Mouse (Mus musculus): ENCODE measurements around the gene Brpf3. TPM values are rescaled to one million over a fixed set of nuclear protein-coding genes. Genes with fewer than 3 reads are reported as not detected.

Brpf3 gene
- total and polyA plus RNA-seq, 3 experiments = 0.40 to 12.1 (median 1.5) TPM

DNA sequence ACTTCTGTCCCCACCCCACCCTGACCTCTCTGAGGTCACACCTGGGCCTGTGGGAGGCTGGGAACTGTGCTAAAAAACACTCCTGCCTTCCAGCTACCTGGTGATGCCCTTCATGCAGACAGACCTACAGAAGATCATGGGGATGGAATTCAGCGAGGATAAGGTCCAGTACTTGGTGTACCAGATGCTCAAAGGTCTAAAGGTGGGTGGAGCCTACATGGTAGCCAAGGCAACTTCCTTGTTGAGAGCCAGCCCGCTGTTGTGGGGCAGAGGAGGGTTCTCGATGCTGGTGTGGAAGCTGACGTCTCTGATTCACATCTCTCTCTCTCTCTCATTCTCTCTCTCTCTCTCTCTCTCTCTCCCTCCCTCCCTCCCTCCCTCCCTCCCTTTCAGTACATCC lies 25.7 kb upstream of the Brpf3 start:
- no peak for TF ChIP-seq E2F4 (IDR thresholded peaks at IDR 0.05; ENCODE audit: insufficient replicate concordance, low read depth, low read length)
- TF ChIP-seq SMC3 (IDR thresholded peaks at IDR 0.05; ENCODE audit: low read depth, low read length) = no peak
- TF ChIP-seq CHD1 (IDR thresholded peaks at IDR 0.05; ENCODE audit: low read depth, low read length) = no peak
- no peak for TF ChIP-seq UBTF (IDR thresholded peaks at IDR 0.05; ENCODE audit: low read depth, low read length)
- no peak for TF ChIP-seq MAFK (IDR thresholded peaks at IDR 0.05; ENCODE audit: insufficient replicate concordance, low read length)
- Histone ChIP-seq H3K79me2 (replicated peaks; ENCODE audit: control insufficient read depth, extremely low read depth, insufficient read depth, poor library complexity, severe bottlenecking) (no peaks in the 10 kb centered on the region), H3K4me1 (ENCODE audit: control insufficient read depth in 1 of 2, insufficient read depth in 2 of 2) (no peaks in the 10 kb centered on the region), H3K36me3 (replicated peaks in 1 of 2; ENCODE audit: control insufficient read depth in 1 of 2, insufficient read depth in 1 of 2, low read length in 1 of 2) (no peaks in the 10 kb centered on the region), H3K27ac (ENCODE audit: insufficient read depth, low read depth) (no peak overlapping the region), H3K9me3 (replicated peaks; ENCODE audit: low read length) (peaks cover 7% of the 10 kb centered on the region), H3K4me3 (replicated peaks in 1 of 3; ENCODE audit: low read depth in 2 of 3, low read length in 2 of 3, poor library complexity in 1 of 3) (no peak overlapping the region), H3K9ac (ENCODE audit: insufficient read depth, low read depth) (no peak overlapping the region), H3K27me3 (replicated peaks) (peaks cover 19% of the 10 kb centered on the region), H3K4me2 (ENCODE audit: insufficient read depth, low read depth, poor library complexity, severe bottlenecking) (no peak overlapping the region)
- no peak for DNase-seq (ENCODE audit: extremely low read depth)
- dilution Hi-C loops (cut with MboI; ENCODE audit: extremely low pct_ligation_motif_present, extremely low pct_unique_long_range_greater_than_20kb, low sequenced_read_pairs) (no loop called here), in situ Hi-C loops (cut with MboI; ENCODE audit: low pct_ligation_motif_present, low pct_unique_long_range_greater_than_20kb, low sequenced_read_pairs) (loop anchor here (10.0 kb wide), 1 partner anchor 100 kb away; no protein-coding TSS in a partner anchor)

DNA sequence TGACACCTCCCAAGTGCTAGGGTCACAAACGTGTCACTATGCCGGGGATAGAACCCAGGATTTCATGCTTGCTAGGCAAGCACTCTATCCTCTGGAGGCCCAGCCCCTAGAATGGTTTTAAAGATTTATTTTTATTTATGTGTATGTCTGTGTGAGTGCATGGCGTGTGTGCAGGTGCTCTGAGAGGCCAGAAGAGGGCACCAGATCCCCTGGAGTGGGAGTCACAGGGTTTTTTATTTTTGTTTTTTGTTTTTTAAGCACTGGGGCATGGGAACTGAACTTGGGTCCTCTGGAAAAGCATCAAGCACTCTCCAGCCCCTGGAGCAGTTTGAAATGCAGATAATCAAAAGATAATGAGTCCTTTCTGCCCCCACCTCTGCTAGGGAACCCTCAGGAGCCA lies 24.1 kb upstream of the Brpf3 start:
- dilution Hi-C loops (cut with MboI; ENCODE audit: extremely low pct_ligation_motif_present, extremely low pct_unique_long_range_greater_than_20kb, low sequenced_read_pairs) = no loop called here
- Histone ChIP-seq H3K4me3 (replicated peaks in 1 of 3; ENCODE audit: low read depth in 2 of 3, low read length in 2 of 3, poor library complexity in 1 of 3) (no peak overlapping the region), H3K79me2 (replicated peaks; ENCODE audit: control insufficient read depth, extremely low read depth, insufficient read depth, poor library complexity, severe bottlenecking) (no peaks in the 10 kb centered on the region), H3K4me2 (ENCODE audit: insufficient read depth, low read depth, poor library complexity, severe bottlenecking) (no peak overlapping the region), H3K27ac (ENCODE audit: insufficient read depth, low read depth) (no peak overlapping the region), H3K9ac (ENCODE audit: insufficient read depth, low read depth) (no peak overlapping the region), H3K27me3 (replicated peaks) (peaks cover 3% of the 10 kb centered on the region), H3K9me3 (replicated peaks; ENCODE audit: low read length) (peaks cover 7% of the 10 kb centered on the region), H3K4me1 (ENCODE audit: control insufficient read depth in 1 of 2, insufficient read depth in 2 of 2) (peaks cover 0 to 15% of the 10 kb centered on the region in 2 experiments; a peak in 2 of 4 replicates), H3K36me3 (replicated peaks in 1 of 2; ENCODE audit: control insufficient read depth in 1 of 2, insufficient read depth in 1 of 2, low read length in 1 of 2) (no peaks in the 10 kb centered on the region)
- TF ChIP-seq TBP (conservative IDR thresholded peaks at IDR 0.05; ENCODE audit: low read depth, low read length) = no peak
- TF ChIP-seq JUND (conservative IDR thresholded peaks at IDR 0.05; ENCODE audit: low read depth, low read length) = no peak
- TF ChIP-seq RAD21 (IDR thresholded peaks at IDR 0.05; ENCODE audit: low read depth, low read length) = peak; percentile 26
- TF ChIP-seq NRF1 (IDR thresholded peaks at IDR 0.05; ENCODE audit: low read depth, low read length) = no peak
- no peak for TF ChIP-seq SIN3A (IDR thresholded peaks at IDR 0.05; ENCODE audit: low read length)
- no peak for TF ChIP-seq USF1 (IDR thresholded peaks at IDR 0.05; ENCODE audit: low read depth, low read length)
- peak in 1 of 2 experiments; percentile 47; a peak in 2 of 4 replicates for TF ChIP-seq CTCF (conservative IDR thresholded peaks at IDR 0.05 in 1 of 2, IDR thresholded peaks at IDR 0.05 in 1 of 2; ENCODE audit: low read depth in 2 of 2, low read length in 2 of 2)
- in situ Hi-C loops (cut with MboI; ENCODE audit: low pct_ligation_motif_present, low pct_unique_long_range_greater_than_20kb, low sequenced_read_pairs) = loop anchor here (10.0 kb wide), 1 partner anchor 98 kb away; no protein-coding TSS in a partner anchor
- DNase-seq (ENCODE audit: extremely low read depth) = no peak

- TF ChIP-seq E2F4 (IDR thresholded peaks at IDR 0.05; ENCODE audit: insufficient replicate concordance, low read depth, low read length) (no peak), TCF12 (IDR thresholded peaks at IDR 0.05; ENCODE audit: low read depth, low read length) (no peak), TBP (conservative IDR thresholded peaks at IDR 0.05; ENCODE audit: low read depth, low read length) (no peak), NELFE (IDR thresholded peaks at IDR 0.05; ENCODE audit: low read depth, low read length) (no peak), ZC3H11A (IDR thresholded peaks at IDR 0.05; ENCODE audit: low read depth, low read length) (no peak), BHLHE40 (IDR thresholded peaks at IDR 0.05; ENCODE audit: low read depth, low read length) (no peak)
- in situ Hi-C loops (cut with MboI; ENCODE audit: low pct_ligation_motif_present, low pct_unique_long_range_greater_than_20kb, low sequenced_read_pairs) = loop anchor here (10.0 kb wide), 1 partner anchor 97 kb away; no protein-coding TSS in a partner anchor
- no peak for DNase-seq (ENCODE audit: extremely low read depth)
- Histone ChIP-seq H3K36me3 (replicated peaks in 1 of 2; ENCODE audit: control insufficient read depth in 1 of 2, insufficient read depth in 1 of 2, low read length in 1 of 2) (no peaks in the 10 kb centered on the region), H3K4me3 (replicated peaks in 1 of 3; ENCODE audit: low read depth in 2 of 3, low read length in 2 of 3, poor library complexity in 1 of 3) (no peak overlapping the region), H3K4me2 (ENCODE audit: insufficient read depth, low read depth, poor library complexity, severe bottlenecking) (no peak overlapping the region), H3K9ac (ENCODE audit: insufficient read depth, low read depth) (no peak overlapping the region), H3K79me2 (replicated peaks; ENCODE audit: control insufficient read depth, extremely low read depth, insufficient read depth, poor library complexity, severe bottlenecking) (no peaks in the 10 kb centered on the region), H3K4me1 (ENCODE audit: control insufficient read depth in 1 of 2, insufficient read depth in 2 of 2) (peaks cover 0 to 15% of the 10 kb centered on the region in 2 experiments; a peak in 2 of 4 replicates), H3K27ac (ENCODE audit: insufficient read depth, low read depth) (no peak overlapping the region), H3K27me3 (replicated peaks) (peaks cover 1% of the 10 kb centered on the region), H3K9me3 (replicated peaks; ENCODE audit: low read length) (peaks cover 7% of the 10 kb centered on the region)
- dilution Hi-C loops (cut with MboI; ENCODE audit: extremely low pct_ligation_motif_present, extremely low pct_unique_long_range_greater_than_20kb, low sequenced_read_pairs) = no loop called here
Measured at GRCm38 (mm10) chr17:28777231-28778005, 23.5 kb upstream of the Brpf3 start.
